8 mouse cellular contexts compared by ENCODE assay signal in genomic region chr13:89741116-89741551, GRCm38 (mm10). TPM values are rescaled to one million over a fixed set of nuclear protein-coding genes. Genes with fewer than 3 reads are reported as not detected.
DNase-seq lines count a peak whose midpoint lies in the region; ATAC-seq and TF ChIP-seq lines count a peak whose summit lies in the region.

No protein-coding gene starts in this region.

- H3K27ac ChIP-seq in kidney, adult 2 months (ENCODE audit: insufficient read depth, low read depth, low read length): no peak overlapping the region
- H3K27ac ChIP-seq in embryonic fibroblast, embryonic 13.5 days (ENCODE audit: insufficient read depth, low read length): peak overlapping the region; percentile 70
- H3K27ac ChIP-seq in hindbrain, embryonic 10.5 days: peak overlapping the region; percentile 92
- no peak overlapping the region for H3K27ac ChIP-seq in liver, embryonic 14.5 days
- H3K27ac ChIP-seq in neural tube, embryonic 14.5 days (ENCODE audit: low read depth, low read length): peak overlapping the region; percentile 63; the same call in 1 of the 2 replicates

- TF ChIP-seq POLR2A in kidney, adult 2 months (IDR thresholded peaks at IDR 0.05; ENCODE audit: low read depth, low read length): no peak
- peak; percentile 35 for TF ChIP-seq POLR2A in embryonic fibroblast, embryonic 13.5 days (IDR thresholded peaks at IDR 0.05; ENCODE audit: low read depth, low read length)

- 2% methylated on average over 14 of the region's 14 CpGs for WGBS in kidney, adult 2 months
- WGBS in hindbrain, embryonic 10.5 days: under 1% methylated on average over 14 of the region's 14 CpGs
- whole genome bisulfite sequencing in liver, embryonic 14.5 days (ENCODE audit: insufficient replicate concordance): 1% methylated on average over 14 of the region's 14 CpGs
- 0% methylated on average over 14 of the region's 14 CpGs for WGBS in neural tube, embryonic 14.5 days

- no peak overlapping the region for H3K9ac ChIP-seq in liver, embryonic 14.5 days (replicated peaks)
- H3K9ac ChIP-seq in neural tube, embryonic 14.5 days (replicated peaks; ENCODE audit: low read depth, low read length): peak overlapping the region; percentile 44

- 0 out of 2 replicates have a peak, but pooled peaks cover 1% of the 10 kb centered on the region for H3K27me3 ChIP-seq in kidney, adult 2 months (replicated peaks; ENCODE audit: control insufficient read depth, insufficient read depth, low read length)
- no peaks in the 10 kb centered on the region for H3K27me3 ChIP-seq in hindbrain, embryonic 10.5 days (ENCODE audit: insufficient read depth, poor library complexity, severe bottlenecking)
- peaks cover 49% of the 10 kb centered on the region for H3K27me3 ChIP-seq in liver, embryonic 14.5 days (ENCODE audit: control insufficient read depth, insufficient read depth, low read length)
- peaks cover 4% of the 10 kb centered on the region; the same call in 1 of the 2 replicates for H3K27me3 ChIP-seq in neural tube, embryonic 14.5 days (ENCODE audit: control insufficient read depth, insufficient read depth, low read length)

- no peak for TF ChIP-seq EP300 in liver, embryonic 14.5 days (IDR thresholded peaks at IDR 0.05; ENCODE audit: low read depth)

- H3K4me2 ChIP-seq in liver, embryonic 14.5 days (ENCODE audit: low read depth): peak overlapping the region; percentile 82
- H3K4me2 ChIP-seq in neural tube, embryonic 14.5 days (ENCODE audit: low read depth, low read length): peak overlapping the region; percentile 93

- no peak for TF ChIP-seq CTCF in kidney, adult 2 months (conservative IDR thresholded peaks at IDR 0.05; ENCODE audit: insufficient read depth, insufficient read length, low read depth, low read length)
- no peak for TF ChIP-seq CTCF in embryonic fibroblast, embryonic 13.5 days (IDR thresholded peaks at IDR 0.05; ENCODE audit: borderline replicate concordance, insufficient read depth, low read length)
- no peak for TF ChIP-seq CTCF in liver, embryonic 14.5 days (IDR thresholded peaks at IDR 0.05; ENCODE audit: low read depth)

- peak; percentile 9 for DNase-seq in kidney, adult 2 months
- DNase-seq in kidney, postnatal 25 days: no peak
- DNase-seq in NIH3T3 (ENCODE audit: low read depth): peak; percentile 70
- peak; percentile 82 for DNase-seq in hindbrain, embryonic 10.5 days (ENCODE audit: low spot score)
- no peak for DNase-seq in liver, embryonic 14.5 days (ENCODE audit: low read depth in 3 of 3, low spot score in 3 of 3)
- no peak for DNase-seq in spleen, postnatal 14 days (ENCODE audit: low spot score in 2 of 2)

- no peaks in the 10 kb centered on the region for H3K36me3 ChIP-seq in kidney, adult 2 months (ENCODE audit: control insufficient read depth, insufficient read depth, low read length)
- H3K36me3 ChIP-seq in hindbrain, embryonic 10.5 days: no peaks in the 10 kb centered on the region
- H3K36me3 ChIP-seq in liver, embryonic 14.5 days (replicated peaks; ENCODE audit: control insufficient read depth, insufficient read depth, low read depth): no peaks in the 10 kb centered on the region
- no peaks in the 10 kb centered on the region for H3K36me3 ChIP-seq in neural tube, embryonic 14.5 days (ENCODE audit: control insufficient read depth, insufficient read depth, low read length)

- ATAC-seq in liver, embryonic 14.5 days (ENCODE audit: insufficient read depth): no peak
- ATAC-seq in neural tube, embryonic 14.5 days (ENCODE audit: low read depth): 0 out of 2 replicates have a peak, but pooled peaks have one; percentile 13

- H3K9me3 ChIP-seq in hindbrain, embryonic 10.5 days: no peaks in the 10 kb centered on the region
- H3K9me3 ChIP-seq in liver, embryonic 14.5 days (ENCODE audit: control insufficient read depth, low read length): no peaks in the 10 kb centered on the region
- H3K9me3 ChIP-seq in neural tube, embryonic 14.5 days (ENCODE audit: control insufficient read depth, low read length): no peaks in the 10 kb centered on the region

- peak overlapping the region; percentile 68 for H3K4me3 ChIP-seq in kidney, adult 2 months (ENCODE audit: insufficient read depth, low read depth, low read length)
- peak overlapping the region; percentile 70 for H3K4me3 ChIP-seq in embryonic fibroblast, embryonic 13.5 days (ENCODE audit: insufficient read depth, low read length)
- H3K4me3 ChIP-seq in hindbrain, embryonic 10.5 days: peak overlapping the region; percentile 73
- H3K4me3 ChIP-seq in liver, embryonic 14.5 days (ENCODE audit: insufficient read depth in 1 of 2, low read depth in 2 of 2, low read length in 2 of 2): peak overlapping the region; percentile 55 to 61; a peak in 3 of 4 replicates
- H3K4me3 ChIP-seq in neural tube, embryonic 14.5 days (ENCODE audit: low read depth, low read length): peak overlapping the region; percentile 49

- H3K4me1 ChIP-seq in kidney, adult 2 months (ENCODE audit: control insufficient read depth, insufficient read depth, low read length): no peaks in the 10 kb centered on the region
- peaks cover 2% of the 10 kb centered on the region; the same call in 1 of the 2 replicates for H3K4me1 ChIP-seq in embryonic fibroblast, embryonic 13.5 days (ENCODE audit: control insufficient read depth, insufficient read depth, low read length)
- peaks cover 44% of the 10 kb centered on the region for H3K4me1 ChIP-seq in hindbrain, embryonic 10.5 days (replicated peaks)
- no peaks in the 10 kb centered on the region for H3K4me1 ChIP-seq in liver, embryonic 14.5 days (replicated peaks; ENCODE audit: control insufficient read depth in 2 of 2, insufficient read depth in 2 of 2, low read length in 1 of 2)
- peaks cover 7% of the 10 kb centered on the region; the same call in 1 of the 2 replicates for H3K4me1 ChIP-seq in neural tube, embryonic 14.5 days (ENCODE audit: control insufficient read depth, insufficient read depth, low read length)

RNA-seq across cellular contexts. Expression of gene Vcan, which starts 1.2 kb away (rescaled TPM):
- 1.7 and 3.7 TPM in 2 replicates for polyA plus RNA-seq in kidney, adult 2 months (2012; rRNA removed)
- polyA plus RNA-seq in embryonic fibroblast, embryonic 13.5 days (2011; ENCODE audit: insufficient read length, low read depth, missing spikeins): 247 and 304 TPM in 2 replicates
- polyA plus RNA-seq in hindbrain, embryonic 10.5 days (2016; fragmentation: Nextera tagmentation; extraction: Ambion mirVana): 42.4 and 44.6 TPM in 2 replicates
- 0.41 and 1.6 TPM in 2 replicates for polyA plus RNA-seq in liver, embryonic 14.5 days (2012; rRNA removed)
- polyA plus RNA-seq in liver, embryonic 14.5 days (2014; fragmentation: Nextera tagmentation; extraction: Ambion mirVana): 0.88 and 1.3 TPM in 2 replicates
- polyA plus RNA-seq in neural tube, embryonic 14.5 days (2014; fragmentation: Nextera tagmentation; extraction: Ambion mirVana): 17.9 and 19.8 TPM in 2 replicates

Comparison
In these comparisons a context has a peak if more than half of its experiments do, and no peak if none do; other contexts are left out.
1. DNase-seq: peak in kidney, adult 2 months (single experiment), NIH3T3 (single experiment) and hindbrain, embryonic 10.5 days (single experiment); none in kidney, postnatal 25 days (0 of 2), liver, embryonic 14.5 days (0 of 3) and spleen, postnatal 14 days (0 of 2).
2. H3K27ac ChIP-seq: peak in embryonic fibroblast, embryonic 13.5 days (single experiment), hindbrain, embryonic 10.5 days (single experiment) and neural tube, embryonic 14.5 days (single experiment); none in kidney, adult 2 months (single experiment) and liver, embryonic 14.5 days (single experiment).
3. Peak in every context shown above with its lines, with median percentiles within 50 percentile points of each other: H3K4me3 ChIP-seq.